Mouse (Mus musculus) forebrain, embryonic 11.5 days (tissue): Measurements from ENCODE around the gene Fam149a. TPM values are rescaled to one million over a fixed set of nuclear protein-coding genes. Genes with fewer than 3 reads are reported as not detected.

Source experiments
- ATAC-seq: fragments of 200-750 bp; cut with Nextera tagmentation; replicated peaks from 2 replicates; pipeline ENCODE4 v1.8.0; 2017; ENCODE audit warnings: moderate TSS enrichment; ENCODE audit not compliant: low FRiP score
- DNase-seq: peaks from one replicate; pipeline ENCODE4 v3.0.0-alpha.2; 2017; ENCODE audit warnings: low spot score
- H3K27ac ChIP-seq: fragments of 300-500 bp; sonication (generic); 2 replicates; pipeline ENCODE4 v1.5.1; 2014; ENCODE audit warnings: low read depth, low read length
- H3K27me3 ChIP-seq: fragments of 300-500 bp; sonication (generic); 2 replicates; pipeline ENCODE4 v1.6.1; 2014; ENCODE audit warnings: mild to moderate bottlenecking, low read length, mixed read lengths; ENCODE audit not compliant: control insufficient read depth, insufficient read depth
- H3K36me3 ChIP-seq: fragments of 300-500 bp; sonication (generic); 2 replicates; pipeline ENCODE4 v1.6.1; 2014; ENCODE audit warnings: mild to moderate bottlenecking, low read length, moderate library complexity, mixed read lengths; ENCODE audit not compliant: control insufficient read depth, insufficient read depth
- H3K4me1 ChIP-seq: fragments of 300-500 bp; sonication (generic); replicated peaks from 2 replicates; pipeline ENCODE4 v1.6.1; 2014; ENCODE audit warnings: low read length, mixed read lengths; ENCODE audit not compliant: control insufficient read depth, insufficient read depth
- H3K4me2 ChIP-seq: fragments of 300-500 bp; sonication (generic); 2 replicates; pipeline ENCODE4 v1.6.1; 2014; ENCODE audit warnings: low read depth, mild to moderate bottlenecking, low read length, moderate library complexity, mixed read lengths; ENCODE audit not compliant: severe bottlenecking
- H3K4me3 ChIP-seq: fragments of 300-500 bp; sonication (generic); 2 replicates; pipeline ENCODE4 v1.5.1; 2014; ENCODE audit warnings: low read depth, low read length
- H3K9ac ChIP-seq: fragments of 300-500 bp; sonication (generic); 2 replicates; pipeline ENCODE4 v1.6.1; 2014; ENCODE audit warnings: low read length
- H3K9me3 ChIP-seq: fragments of 300-500 bp; sonication (generic); 2 replicates; pipeline ENCODE4 v1.6.1; 2016; ENCODE audit warnings: low read length, mixed read lengths; ENCODE audit not compliant: control insufficient read depth
- WGBS: fragments of 180-500 bp; shearing (Covaris S2); extraction: QIAGEN DNeasy Blood & Tissue Kit; methylation state at CpG from one replicate; pipeline ENCODE4 v1.1.7; 2014; 5-methylcytosine and 5-hydroxymethylcytosine counted together
- polyA plus RNA-seq: library from polyadenylated mRNA; unstranded; fragments of >200 nt; fragmentation: Nextera tagmentation; extraction: Ambion mirVana; gene quantifications from 2 replicates; pipeline ENCODE4 v1.2.1, GENCODE M21; 2014

Fam149a gene
- polyA plus RNA-seq, 1 experiment from 2014 or later: 9.5 TPM

- ATAC-seq (no peak), DNase-seq (no peak)
- Histone ChIP-seq H3K27ac (no peak overlapping the region), H3K9me3 (no peaks in the 10 kb centered on the region), H3K36me3 (no peaks in the 10 kb centered on the region), H3K9ac (no peak overlapping the region), H3K27me3 (no peaks in the 10 kb centered on the region), H3K4me3 (no peak overlapping the region), H3K4me1 (no peaks in the 10 kb centered on the region), H3K4me2 (no peak overlapping the region)
- 83% methylated on average over 4 of the region's 4 CpGs for WGBS
Measured at GRCm38 (mm10) chr8:45324151-45324550, 57.9 kb downstream of the Fam149a start.

GRCm38 (mm10) chr8:45321365-45321764, 60.7 kb downstream of the Fam149a start:
- no peak overlapping the region for H3K4me2 ChIP-seq
- no peaks in the 10 kb centered on the region for H3K4me1 ChIP-seq
- no peaks in the 10 kb centered on the region for H3K9me3 ChIP-seq
- H3K36me3 ChIP-seq: no peaks in the 10 kb centered on the region
- no peak overlapping the region for H3K27ac ChIP-seq
- H3K4me3 ChIP-seq: no peak overlapping the region
- 79% methylated on average over 2 of the region's 2 CpGs for WGBS
- no peak for DNase-seq
- no peaks in the 10 kb centered on the region for H3K27me3 ChIP-seq
- no peak overlapping the region for H3K9ac ChIP-seq
- no peak for ATAC-seq

GRCm38 (mm10) chr8:45320930-45321329, 61.2 kb downstream of the Fam149a start:
- Histone ChIP-seq H3K4me2 (no peak overlapping the region), H3K9me3 (no peaks in the 10 kb centered on the region), H3K9ac (no peak overlapping the region), H3K27me3 (no peaks in the 10 kb centered on the region), H3K36me3 (no peaks in the 10 kb centered on the region), H3K4me1 (no peaks in the 10 kb centered on the region), H3K27ac (no peak overlapping the region), H3K4me3 (no peak overlapping the region)
- ATAC-seq: no peak
- DNase-seq: no peak
- 91% methylated on average over 1 of the region's 1 CpGs for WGBS

GRCm38 (mm10) chr8:45310967-45311366, 71.1 kb downstream of the Fam149a start:
- Histone ChIP-seq H3K4me1 (no peaks in the 10 kb centered on the region), H3K9ac (no peak overlapping the region), H3K27me3 (no peaks in the 10 kb centered on the region), H3K36me3 (no peaks in the 10 kb centered on the region), H3K4me3 (no peak overlapping the region), H3K4me2 (no peak overlapping the region), H3K9me3 (no peaks in the 10 kb centered on the region), H3K27ac (no peak overlapping the region)
- ATAC-seq (no peak), DNase-seq (no peak)
- 84% methylated on average over 4 of the region's 4 CpGs for WGBS

DNA sequence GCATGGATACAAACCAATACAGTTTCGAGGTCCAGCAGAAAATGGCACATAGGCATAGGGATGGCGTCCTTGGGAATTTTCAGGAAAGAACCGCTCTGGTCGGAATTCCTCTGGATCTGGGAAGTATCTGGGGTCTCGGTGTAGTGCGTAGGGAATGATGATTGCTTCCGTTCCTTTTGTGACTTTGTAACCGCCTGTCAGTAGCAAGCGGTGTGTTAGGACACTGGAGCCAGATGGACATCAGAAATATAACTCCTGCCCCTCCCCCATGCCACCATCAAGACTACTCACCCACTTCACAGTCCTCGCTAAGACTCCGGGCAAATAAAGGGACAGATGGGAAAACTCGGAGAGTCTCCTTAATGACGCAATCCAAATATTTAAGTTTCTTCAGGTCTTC, 73.7 kb downstream of the Fam149a start, which contains the start of gene Gm45753:
Gene Gm45753, minus strand, starts transcription at position 101 of the 400 bp plus-strand sequence.
- 91% methylated on average over 13 of the region's 13 CpGs for WGBS
- no peaks in the 10 kb centered on the region for H3K4me1 ChIP-seq
- H3K27ac ChIP-seq: no peak within 1 kb of the TSS
- no peak within 1 kb of the TSS for H3K4me2 ChIP-seq
- H3K27me3 ChIP-seq: no peaks in the 10 kb centered on the region
- no peak within 1 kb of the TSS for H3K9ac ChIP-seq
- H3K4me3 ChIP-seq: no peak within 1 kb of the TSS
- ATAC-seq (no peak), DNase-seq (no peak)
- no peaks in the 10 kb centered on the region for H3K9me3 ChIP-seq
- no peaks in the 10 kb centered on the region for H3K36me3 ChIP-seq

DNA sequence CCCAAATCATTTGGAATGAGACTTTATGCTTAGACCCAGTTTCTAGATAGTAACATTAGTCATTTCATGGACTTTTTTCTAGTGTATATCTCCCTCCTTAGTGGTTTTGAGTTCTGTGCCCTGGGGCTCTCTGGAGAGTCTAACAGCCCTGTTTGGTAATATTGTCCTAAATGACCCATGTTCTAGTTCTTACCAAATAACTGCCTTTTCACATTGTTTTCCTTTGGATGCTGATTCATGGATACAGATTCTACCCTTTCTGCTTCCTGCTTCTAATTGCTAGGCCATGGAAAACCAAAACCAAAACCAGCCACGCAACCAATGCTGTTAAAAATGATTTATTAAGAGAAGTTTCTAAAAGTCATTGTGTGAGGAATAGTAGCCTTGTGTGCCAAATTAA, 76.6 kb downstream of the Fam149a start:
- Histone ChIP-seq H3K27ac (no peak overlapping the region), H3K9me3 (no peaks in the 10 kb centered on the region), H3K9ac (no peak overlapping the region), H3K4me3 (no peak overlapping the region), H3K36me3 (no peaks in the 10 kb centered on the region), H3K4me2 (no peak overlapping the region), H3K27me3 (no peaks in the 10 kb centered on the region), H3K4me1 (no peaks in the 10 kb centered on the region)
- ATAC-seq: no peak
- WGBS: 98% methylated on average over 1 of the region's 1 CpGs
- DNase-seq: no peak

GRCm38 (mm10) chr8:45304354-45304753, 77.7 kb downstream of the Fam149a start:
- Histone ChIP-seq H3K4me2 (no peak overlapping the region), H3K9ac (no peak overlapping the region), H3K9me3 (no peaks in the 10 kb centered on the region), H3K4me3 (no peak overlapping the region), H3K27me3 (no peaks in the 10 kb centered on the region), H3K4me1 (no peaks in the 10 kb centered on the region), H3K27ac (no peak overlapping the region), H3K36me3 (no peaks in the 10 kb centered on the region)
- DNase-seq: no peak
- WGBS: 90% methylated on average over 3 of the region's 3 CpGs
- no peak for ATAC-seq

DNA sequence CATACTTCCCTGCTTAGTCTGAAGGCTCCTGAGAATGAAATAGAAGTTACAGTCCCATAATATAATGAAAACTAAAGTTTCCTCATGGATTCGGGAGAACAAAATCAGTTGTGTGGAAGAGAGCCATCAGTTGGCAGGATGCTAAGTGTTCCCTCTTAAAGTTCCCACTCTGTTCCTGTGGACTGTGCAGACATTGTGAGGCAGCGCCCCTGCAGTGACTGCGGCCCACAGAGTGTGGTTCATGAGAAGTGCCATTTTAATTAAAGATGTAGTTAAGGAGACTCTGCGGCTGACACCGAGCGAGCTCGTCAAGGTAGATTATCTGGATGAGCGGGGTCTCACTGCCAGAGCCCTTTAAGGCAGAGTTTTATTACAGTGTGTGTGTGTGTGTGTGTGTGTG, 79.7 kb downstream of the Fam149a start:
- 63% methylated on average over 8 of the region's 8 CpGs for WGBS
- DNase-seq (no peak), ATAC-seq (no peak)

DNA sequence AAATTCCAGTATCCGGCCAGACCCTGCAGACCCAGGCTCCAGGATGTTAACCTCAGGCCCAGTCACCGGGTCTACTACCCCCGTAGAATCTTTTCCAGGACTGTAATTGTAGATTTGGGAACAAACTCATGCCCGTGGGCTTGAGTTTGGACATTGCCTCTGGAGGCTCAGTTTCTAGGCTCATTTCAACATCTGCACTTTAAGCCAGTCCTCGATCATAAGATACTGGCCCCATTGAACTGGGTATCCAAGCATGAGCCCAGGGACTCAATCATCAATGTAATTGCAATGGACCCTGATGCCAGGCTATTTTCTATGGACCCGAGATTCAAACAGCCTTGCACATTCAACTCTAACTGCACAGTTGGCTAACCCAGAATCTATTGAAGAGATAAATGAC, 86.8 kb downstream of the Fam149a start:
- no peaks in the 10 kb centered on the region for H3K36me3 ChIP-seq
- no peak for ATAC-seq
- no peaks in the 10 kb centered on the region for H3K9me3 ChIP-seq
- H3K9ac ChIP-seq: no peak overlapping the region
- 92% methylated on average over 6 of the region's 6 CpGs for WGBS
- no peaks in the 10 kb centered on the region for H3K4me1 ChIP-seq
- DNase-seq: no peak
- H3K4me2 ChIP-seq: no peak overlapping the region
- no peaks in the 10 kb centered on the region for H3K27me3 ChIP-seq
- no peak overlapping the region for H3K4me3 ChIP-seq
- H3K27ac ChIP-seq: no peak overlapping the region

More for the DNA sequence above, 79.7 kb downstream of the Fam149a start:
- H3K27ac ChIP-seq: no peak overlapping the region
- no peak overlapping the region for H3K4me3 ChIP-seq
- H3K9ac ChIP-seq: no peak overlapping the region
- no peaks in the 10 kb centered on the region for H3K4me1 ChIP-seq
- H3K27me3 ChIP-seq: no peaks in the 10 kb centered on the region
- no peaks in the 10 kb centered on the region for H3K9me3 ChIP-seq
- H3K36me3 ChIP-seq: no peaks in the 10 kb centered on the region
- no peak overlapping the region for H3K4me2 ChIP-seq
